Mouse (Mus musculus) stomach, embryonic 14.5 days (tissue): ENCODE data around the gene Olfr104-ps. TPM values are rescaled to one million over a fixed set of nuclear protein-coding genes. Genes with fewer than 3 reads are reported as not detected.

Source experiments
- ATAC-seq: fragments of 200-750 bp; cut with Nextera tagmentation; 2 replicates; pipeline ENCODE4 v1.8.0; 2017; ENCODE audit warnings: low read depth, moderate TSS enrichment; ENCODE audit not compliant: insufficient number of reproducible peaks, insufficient read depth, low FRiP score
- H3K27ac ChIP-seq: fragments of 300-500 bp; sonication (generic); 2 replicates; pipeline ENCODE4 v1.5.1; 2014; ENCODE audit warnings: mild to moderate bottlenecking, low read length, moderate library complexity, mixed read lengths
- H3K27me3 ChIP-seq: fragments of 300-500 bp; sonication (generic); 2 replicates; pipeline ENCODE4 v1.6.1; 2014; ENCODE audit warnings: low read length, control low read depth, mixed read lengths; ENCODE audit not compliant: control insufficient read depth, insufficient read depth
- H3K36me3 ChIP-seq: fragments of 300-500 bp; sonication (generic); 2 replicates; pipeline ENCODE4 v1.6.1; 2014; ENCODE audit warnings: mild to moderate bottlenecking, control low read depth, low read length, moderate library complexity, mixed read lengths; ENCODE audit not compliant: control insufficient read depth, insufficient read depth
- H3K4me1 ChIP-seq: fragments of 300-500 bp; sonication (generic); 2 replicates; pipeline ENCODE4 v1.6.1; 2014; ENCODE audit warnings: low read length, control low read depth, mixed read lengths; ENCODE audit not compliant: control insufficient read depth, insufficient read depth
- H3K4me2 ChIP-seq: fragments of 300-500 bp; sonication (generic); replicated peaks from 2 replicates; pipeline ENCODE4 v1.6.1; 2014; ENCODE audit warnings: low read depth, low read length, control low read depth
- H3K4me3 ChIP-seq: fragments of 300-500 bp; sonication (generic); 2 replicates; pipeline ENCODE4 v1.5.1; 2014; ENCODE audit warnings: low read depth, low read length, control low read depth
- H3K9ac ChIP-seq: fragments of 300-500 bp; sonication (generic); replicated peaks from 2 replicates; pipeline ENCODE4 v1.6.1; 2014; ENCODE audit warnings: low read depth, mild to moderate bottlenecking, control low read depth, low read length, moderate library complexity, mixed read lengths
- H3K9me3 ChIP-seq: fragments of 300-500 bp; sonication (generic); 2 replicates; pipeline ENCODE4 v1.6.1; 2016; ENCODE audit warnings: low read depth, low read length, control low read depth; ENCODE audit not compliant: control insufficient read depth
- WGBS: fragments of 180-500 bp; shearing (Covaris S2); extraction: QIAGEN DNeasy Blood & Tissue Kit; methylation state at CpG from one replicate; pipeline ENCODE4 v1.1.7; 2014; 5-methylcytosine and 5-hydroxymethylcytosine counted together
- polyA plus RNA-seq: library from polyadenylated mRNA; unstranded; fragments of >200 nt; fragmentation: Nextera tagmentation; extraction: Ambion mirVana; gene quantifications from 2 replicates; pipeline ENCODE4 v1.2.1, GENCODE M21; 2014

Gene Olfr104-ps
- polyA plus RNA-seq, result not detected in 2 replicates

- Histone ChIP-seq H3K9me3 (no peaks in the 10 kb centered on the region), H3K27me3 (no peaks in the 10 kb centered on the region), H3K36me3 (no peaks in the 10 kb centered on the region), H3K4me3 (no peak within 1 kb of the TSS), H3K4me2 (no peak within 1 kb of the TSS), H3K4me1 (no peaks in the 10 kb centered on the region), H3K9ac (no peak within 1 kb of the TSS), H3K27ac (no peak within 1 kb of the TSS)
- ATAC-seq, result no peak
These were observed at the start of gene Olfr104-ps for GRCm38 (mm10) chr17:37359282-37359681. Gene Olfr104-ps (plus strand): TSS chr17:37359582.

- Histone ChIP-seq H3K36me3 (no peaks in the 10 kb centered on the region), H3K4me1 (no peaks in the 10 kb centered on the region), H3K4me3 (no peak overlapping the region), H3K9me3 (no peaks in the 10 kb centered on the region), H3K9ac (no peak overlapping the region), H3K4me2 (no peak overlapping the region), H3K27ac (no peak overlapping the region), H3K27me3 (no peaks in the 10 kb centered on the region)
- WGBS, result 28% methylated on average over 2 of the region's 2 CpGs
- ATAC-seq, result no peak
These were observed 49.2 kb upstream of the Olfr104-ps start for GRCm38 (mm10) chr17:37310146-37310699.

- no peaks in the 10 kb centered on the region for H3K9me3 ChIP-seq
- H3K27me3 ChIP-seq, result no peaks in the 10 kb centered on the region
- no peak for ATAC-seq
- no peak within 1 kb of the TSS for H3K27ac ChIP-seq
- H3K9ac ChIP-seq, result no peak within 1 kb of the TSS
- no peaks in the 10 kb centered on the region for H3K4me1 ChIP-seq
- no peak within 1 kb of the TSS for H3K4me3 ChIP-seq
- no peaks in the 10 kb centered on the region for H3K36me3 ChIP-seq
- no peak within 1 kb of the TSS for H3K4me2 ChIP-seq
These were observed 42.4 kb upstream of the Olfr104-ps start, which contains the start of gene Olfr102 for GRCm38 (mm10) chr17:37316954-37317353. Gene Olfr102 (minus strand): TSS chr17:37317054.

GRCm38 (mm10) chr17:37339598-37339997, 19.8 kb upstream of the Olfr104-ps start, which contains the start of gene Olfr103:
Gene Olfr103 (minus strand): TSS chr17:37339698.
- no peak for ATAC-seq
- Histone ChIP-seq H3K27ac (no peak within 1 kb of the TSS), H3K4me3 (no peak within 1 kb of the TSS), H3K36me3 (no peaks in the 10 kb centered on the region), H3K9ac (no peak within 1 kb of the TSS), H3K27me3 (no peaks in the 10 kb centered on the region), H3K4me2 (no peak within 1 kb of the TSS), H3K9me3 (no peaks in the 10 kb centered on the region), H3K4me1 (no peaks in the 10 kb centered on the region)
- WGBS, result 83% methylated on average over 2 of the region's 2 CpGs

GRCm38 (mm10) chr17:37378733-37379132, 19.4 kb downstream of the Olfr104-ps start, which contains the start of gene Olfr105-ps:
Gene Olfr105-ps (plus strand): TSS chr17:37379033.
- no peak within 1 kb of the TSS for H3K9ac ChIP-seq
- no peak for ATAC-seq
- H3K4me3 ChIP-seq, result no peak within 1 kb of the TSS
- H3K36me3 ChIP-seq, result no peaks in the 10 kb centered on the region
- no peaks in the 10 kb centered on the region for H3K4me1 ChIP-seq
- no peaks in the 10 kb centered on the region for H3K27me3 ChIP-seq
- no peak within 1 kb of the TSS for H3K27ac ChIP-seq
- no peaks in the 10 kb centered on the region for H3K9me3 ChIP-seq
- no peak within 1 kb of the TSS for H3K4me2 ChIP-seq

- no peak for ATAC-seq
- no peaks in the 10 kb centered on the region for H3K4me1 ChIP-seq
- H3K4me2 ChIP-seq, result no peak within 1 kb of the TSS
- H3K36me3 ChIP-seq, result no peaks in the 10 kb centered on the region
- H3K4me3 ChIP-seq, result no peak within 1 kb of the TSS
- H3K27ac ChIP-seq, result no peak within 1 kb of the TSS
- no peak within 1 kb of the TSS for H3K9ac ChIP-seq
- 74% methylated on average over 1 of the region's 1 CpGs for WGBS
- no peaks in the 10 kb centered on the region for H3K9me3 ChIP-seq
- no peaks in the 10 kb centered on the region for H3K27me3 ChIP-seq
These were observed 30.7 kb downstream of the Olfr104-ps start, which contains the start of gene Olfr106-ps for GRCm38 (mm10) chr17:37390093-37390492. Gene Olfr106-ps (plus strand): TSS chr17:37390393.

GRCm38 (mm10) chr17:37398926-37399325, 39.5 kb downstream of the Olfr104-ps start, which contains the start of gene Olfr107:
Gene Olfr107 (plus strand): TSS chr17:37399226.
- 73% methylated on average over 3 of the region's 3 CpGs for WGBS
- Histone ChIP-seq H3K27me3 (no peaks in the 10 kb centered on the region), H3K27ac (no peak within 1 kb of the TSS), H3K4me1 (no peaks in the 10 kb centered on the region), H3K36me3 (no peaks in the 10 kb centered on the region), H3K9me3 (no peaks in the 10 kb centered on the region), H3K4me3 (no peak within 1 kb of the TSS), H3K4me2 (no peak within 1 kb of the TSS), H3K9ac (no peak within 1 kb of the TSS)
- ATAC-seq, result no peak

GRCm38 (mm10) chr17:37413380-37413779, 54.0 kb downstream of the Olfr104-ps start:
- Histone ChIP-seq H3K27ac (no peak overlapping the region), H3K9me3 (no peaks in the 10 kb centered on the region), H3K4me2 (no peak overlapping the region), H3K27me3 (no peaks in the 10 kb centered on the region), H3K36me3 (no peaks in the 10 kb centered on the region), H3K4me1 (no peaks in the 10 kb centered on the region), H3K4me3 (no peak overlapping the region), H3K9ac (no peak overlapping the region)
- ATAC-seq, result no peak
